Mouse (Mus musculus) urinary bladder, adult 18-20 months (tissue): ENCODE data around the gene Gmpr2.
A peak's percentile ranks its signal among the peaks of the same experiment; 100 is the strongest.

Source experiments
- DNase-seq, 2 experiments: peaks; one replicate each; pipeline ENCODE4 v3.0.0; 2022; ENCODE audit warnings: low spot score in 2 of 2, mixed read lengths in 2 of 2

Gene Gmpr2

DNA sequence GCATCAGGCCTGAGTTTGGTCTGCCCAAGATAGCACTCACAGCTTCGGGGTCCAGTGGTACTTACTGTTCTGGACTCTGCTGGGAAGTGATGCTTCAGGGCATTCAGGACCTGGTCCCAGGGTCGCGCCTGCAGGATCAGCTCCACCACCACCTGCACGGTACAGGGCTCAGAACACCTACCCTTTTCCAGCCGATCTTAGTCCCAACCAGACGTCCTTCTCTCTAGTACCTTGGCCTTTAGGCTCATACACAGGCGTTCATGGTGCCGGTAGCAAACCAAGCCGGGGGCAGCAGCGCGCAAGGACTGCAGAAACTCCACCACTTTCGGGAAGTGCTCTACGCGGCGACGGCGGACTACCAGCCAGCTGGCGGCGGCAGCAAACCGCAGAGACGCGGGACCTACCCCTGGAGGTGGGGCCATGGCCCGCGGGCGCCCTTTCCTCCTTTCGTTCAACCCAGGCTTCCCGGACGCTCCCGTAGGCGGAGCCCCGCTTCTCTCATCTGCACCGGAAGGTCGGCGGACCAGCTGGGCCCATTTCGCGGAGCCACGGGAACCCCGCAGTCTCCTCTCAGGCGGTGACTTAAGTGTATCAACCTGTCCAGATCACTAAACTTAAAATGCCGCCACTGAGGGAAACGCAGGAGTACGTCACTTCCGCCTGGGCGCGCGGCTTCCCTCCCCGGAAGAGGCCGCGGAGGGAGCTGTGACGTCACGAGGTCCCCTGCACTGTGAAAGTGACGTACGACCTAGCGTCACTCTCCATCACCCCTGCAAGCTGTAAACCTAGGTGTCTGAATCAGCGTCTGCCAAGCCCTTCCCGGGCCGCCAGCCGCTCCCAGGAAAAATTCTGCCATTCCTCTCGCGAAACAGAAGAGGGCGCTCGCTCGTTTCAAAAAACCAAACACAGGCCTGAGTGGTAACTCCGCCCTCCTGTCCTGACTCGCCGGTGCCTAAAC, 9.7 kb downstream of the Gmpr2 start, which contains the start of gene Tinf2:
Tinf2 (minus strand) TSS at position 661 of the 958 bp plus-strand sequence.
- DNase-seq, result peak; percentile 88

DNA sequence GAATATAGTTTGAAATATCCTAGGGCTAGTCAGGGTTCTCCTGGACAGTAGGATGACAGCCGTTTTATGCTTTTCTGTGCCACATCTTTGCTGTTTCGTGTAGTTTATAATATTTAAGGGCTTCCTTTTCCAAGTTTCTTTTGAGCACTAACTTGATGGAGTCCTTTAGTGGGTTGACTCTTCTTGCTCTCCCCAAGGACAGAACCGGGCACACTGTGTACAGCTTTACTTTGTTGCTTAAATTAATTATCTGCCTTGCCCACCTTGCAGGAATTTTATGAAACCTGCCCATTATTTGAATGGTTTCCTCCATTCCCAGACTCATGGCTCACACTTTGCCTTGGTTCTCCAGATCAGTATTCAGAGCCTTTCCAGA, 10.4 kb downstream of the Gmpr2 start:
- DNase-seq, result no peak

DNA sequence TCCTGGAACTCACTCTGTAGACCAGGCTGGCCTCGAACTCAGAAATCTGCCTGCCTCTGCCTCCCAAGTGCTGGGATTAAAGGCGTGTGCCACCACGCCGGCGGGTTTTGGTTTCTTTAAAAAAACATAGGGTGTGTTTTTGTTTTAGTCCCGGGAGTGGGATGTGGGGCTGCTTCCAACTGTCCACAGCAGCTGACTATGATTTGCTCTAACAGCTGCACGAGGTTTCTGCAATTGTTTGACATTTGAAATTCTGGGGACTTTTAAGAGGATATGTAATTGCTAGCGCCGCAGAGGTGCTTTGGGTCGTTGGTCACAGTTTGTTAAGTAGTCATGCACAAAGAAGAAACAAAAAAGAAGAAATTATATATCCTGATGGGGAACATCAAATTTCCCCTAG, 17.7 kb downstream of the Gmpr2 start:
- DNase-seq, result no peak

DNA sequence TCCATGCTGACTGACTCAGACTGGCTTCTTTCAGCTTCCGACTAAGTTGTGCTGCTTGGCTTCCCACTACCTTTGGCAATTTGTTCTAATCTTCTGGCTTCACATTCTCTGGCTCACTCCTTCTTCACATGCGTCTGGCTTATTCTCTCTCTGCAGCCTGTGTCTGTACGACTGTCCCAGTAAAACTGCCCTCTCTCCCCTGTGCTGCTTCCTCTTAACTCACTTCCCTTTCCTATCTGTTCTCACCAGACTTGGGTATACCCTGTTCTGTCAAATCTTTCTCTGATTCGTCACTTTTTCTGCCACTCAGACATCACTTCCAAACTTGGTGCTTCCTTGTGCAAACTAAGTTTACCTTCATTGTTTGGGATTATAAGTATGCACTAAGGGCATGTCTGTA, 25.5 kb downstream of the Gmpr2 start:
- no peak for DNase-seq

DNA sequence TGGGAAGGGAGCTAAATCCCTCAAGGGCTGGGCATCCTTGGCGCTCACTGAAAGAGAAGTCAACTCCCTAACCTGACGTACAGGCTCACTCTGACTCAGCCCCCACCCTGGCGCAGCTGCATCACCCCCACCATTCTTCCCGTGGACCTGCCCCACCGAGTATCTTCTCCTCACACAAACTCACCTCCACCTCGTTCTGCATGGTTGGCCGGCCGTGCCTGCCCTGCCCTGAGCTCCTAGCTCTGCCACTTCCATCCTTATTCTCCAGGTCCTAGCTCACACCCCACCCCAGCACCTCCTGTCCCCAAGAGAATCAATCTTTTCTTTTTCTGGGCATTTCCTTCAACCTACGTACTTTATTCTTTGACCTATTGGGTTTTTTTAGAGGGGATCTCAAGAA, 29.4 kb downstream of the Gmpr2 start:
- DNase-seq, result no peak

DNA sequence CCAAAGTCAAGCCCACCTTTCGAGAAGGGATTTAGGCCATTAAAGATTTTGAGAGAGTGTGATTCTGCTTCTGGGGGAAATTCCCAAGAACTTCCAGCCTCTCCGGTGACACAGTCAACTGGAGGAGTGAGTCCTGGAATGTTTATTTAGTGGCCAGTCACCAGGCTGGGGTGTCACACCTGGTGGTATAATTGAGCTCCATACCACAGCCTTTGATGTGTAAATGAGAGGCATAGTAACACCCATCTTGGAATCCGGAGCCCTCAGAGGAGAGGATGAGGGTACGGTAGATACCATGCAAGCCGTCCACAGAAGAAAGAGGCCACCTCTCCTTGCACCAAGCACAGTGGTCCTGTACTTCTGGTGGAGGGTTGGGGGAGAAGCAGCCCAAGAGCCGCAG, 31.0 kb downstream of the Gmpr2 start:
- DNase-seq, result no peak

DNA sequence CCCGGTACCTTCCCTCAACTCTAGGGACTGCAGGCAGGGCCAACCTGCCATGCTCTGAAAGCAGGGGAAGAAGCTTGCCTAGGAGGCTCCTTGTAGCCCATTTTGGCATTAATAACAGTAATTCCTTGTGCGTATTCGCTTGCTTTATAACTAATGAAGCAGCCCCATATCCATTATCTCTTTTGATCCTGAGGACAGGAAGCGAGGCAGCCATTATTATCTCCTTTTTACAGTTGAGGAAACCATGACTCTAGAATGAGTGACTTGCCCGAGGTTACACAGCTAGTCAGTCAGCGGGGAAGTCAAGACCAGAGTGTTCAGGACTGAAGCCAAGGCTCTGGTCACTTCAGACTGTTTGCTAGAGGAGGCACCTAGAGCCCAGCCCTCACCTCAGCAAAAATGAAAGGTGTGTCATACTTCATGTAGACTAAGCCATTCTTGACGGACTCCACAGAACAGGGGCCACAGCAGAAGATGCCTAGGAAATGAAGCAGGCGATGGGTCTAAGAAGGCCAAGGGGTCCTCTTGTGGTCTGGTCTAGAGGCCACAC, 34.4 kb downstream of the Gmpr2 start:
- no peak for DNase-seq

DNA sequence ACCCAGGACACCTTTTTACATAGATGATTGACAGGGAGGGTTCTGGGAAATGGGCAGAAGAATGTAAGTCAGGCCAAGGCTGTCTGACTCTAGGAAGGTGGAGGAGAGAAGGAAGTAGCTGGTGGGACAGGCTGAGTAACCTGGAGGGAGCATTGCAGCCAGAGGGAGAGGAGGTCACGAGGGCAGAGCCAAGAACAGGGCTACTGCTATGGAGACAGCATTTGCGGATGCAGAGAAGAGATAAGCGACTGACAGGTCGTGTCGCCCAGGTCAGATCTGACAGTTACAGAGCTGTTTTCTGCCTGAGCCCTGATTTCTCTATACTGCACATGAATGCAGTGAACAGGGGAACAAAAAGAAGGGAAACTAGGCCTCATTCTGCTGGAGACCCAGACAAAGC, 35.7 kb downstream of the Gmpr2 start:
- no peak for DNase-seq

DNA sequence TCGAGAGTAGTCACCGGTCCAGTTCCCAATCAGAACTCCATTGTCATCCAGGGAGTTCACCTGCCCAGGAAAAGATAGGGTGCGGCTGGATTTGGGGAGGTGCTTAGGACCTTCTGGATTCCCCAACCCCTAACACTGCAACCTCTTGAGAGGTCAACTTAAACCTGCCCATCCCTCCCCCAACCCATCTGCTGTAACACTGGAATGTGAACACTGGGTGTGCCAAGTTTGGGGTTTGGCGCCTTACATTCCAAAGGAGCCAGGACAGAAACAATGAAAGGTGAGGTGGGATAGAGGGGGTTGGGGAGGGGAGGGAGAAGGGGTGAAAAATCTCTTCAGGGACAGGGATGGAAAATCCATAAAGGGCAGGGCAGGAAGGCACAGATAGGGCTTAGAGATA, 37.8 kb downstream of the Gmpr2 start:
- no peak for DNase-seq

DNA sequence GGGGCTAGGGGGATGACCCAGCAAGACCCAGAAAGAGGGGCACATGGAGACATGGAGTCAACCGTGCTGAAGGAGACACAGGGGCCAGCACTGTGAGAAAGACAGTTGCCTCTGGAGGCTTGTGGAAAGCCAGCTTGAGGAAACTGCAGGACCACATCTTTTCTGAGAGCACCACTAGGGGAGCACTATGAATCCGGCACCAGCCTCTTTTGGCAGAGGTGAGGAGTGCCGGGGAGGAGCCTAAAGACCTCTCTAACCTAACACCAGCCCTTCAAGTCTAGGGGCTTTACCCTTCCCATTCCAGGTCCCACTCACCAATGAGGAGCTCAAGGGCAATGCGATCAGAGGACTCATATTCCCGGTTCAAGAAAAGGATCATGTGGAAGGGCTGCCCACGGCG, 40.0 kb downstream of the Gmpr2 start:
- no peak for DNase-seq

DNA sequence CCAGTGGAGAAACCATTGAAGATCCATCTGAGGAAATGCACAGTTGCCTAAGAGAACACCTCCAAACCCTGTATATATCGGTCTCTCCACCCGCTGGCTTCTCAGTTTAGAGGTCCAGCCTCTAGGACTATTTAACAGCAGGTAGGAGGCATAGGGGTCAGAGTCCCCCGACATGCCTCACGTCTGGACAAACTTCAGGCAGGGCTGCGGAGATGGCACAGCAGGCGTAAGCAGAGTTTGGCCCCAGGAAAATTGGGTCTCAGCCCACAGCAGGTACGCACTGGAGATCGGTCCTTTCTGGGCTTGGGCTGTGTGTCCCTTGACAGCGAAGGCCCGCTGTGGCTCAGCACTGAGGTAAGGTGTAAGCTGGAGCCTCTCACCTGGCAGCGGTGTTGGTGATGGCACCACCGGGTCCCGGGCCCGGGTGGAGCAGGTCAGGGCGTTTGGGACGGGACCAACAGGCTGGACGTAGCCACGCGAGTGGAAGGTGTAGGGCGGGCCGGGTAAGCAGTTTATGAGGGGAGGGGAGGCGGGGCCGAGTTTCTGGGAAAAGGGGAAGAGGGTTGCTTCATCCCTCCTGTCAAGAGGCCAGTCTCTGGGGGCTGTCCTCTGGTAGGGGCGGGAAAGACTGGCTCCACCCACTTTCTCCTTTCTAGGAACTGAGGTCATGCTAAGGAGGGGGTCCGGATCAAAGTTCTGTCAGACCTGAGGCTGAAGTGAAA, 41.4 kb downstream of the Gmpr2 start:
- DNase-seq, result peak in 1 of 2 experiments; percentile 66

DNA sequence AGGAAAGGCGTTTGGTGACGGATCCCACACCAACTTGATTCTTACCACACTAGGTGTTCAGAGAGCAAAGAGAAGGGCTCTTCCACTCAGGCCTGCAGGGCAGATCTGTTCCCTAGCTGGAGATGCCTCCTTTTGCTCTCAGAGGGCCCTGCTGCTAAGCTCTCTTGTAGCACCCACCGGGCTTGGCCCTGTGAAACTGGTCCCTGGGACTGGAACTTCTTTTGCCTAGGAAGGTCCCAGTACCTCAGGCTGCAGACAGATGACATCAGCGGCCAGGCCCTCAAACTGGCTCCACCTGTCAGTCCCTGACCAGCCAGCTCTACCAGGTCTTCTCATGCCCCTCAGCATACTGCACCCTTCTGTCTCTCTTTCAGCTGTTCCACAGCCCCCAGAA, 42.0 kb downstream of the Gmpr2 start, which contains the start of gene Tgm1:
Tgm1 (minus strand) TSS at position 198 of the 394 bp plus-strand sequence.
- no peak for DNase-seq

DNA sequence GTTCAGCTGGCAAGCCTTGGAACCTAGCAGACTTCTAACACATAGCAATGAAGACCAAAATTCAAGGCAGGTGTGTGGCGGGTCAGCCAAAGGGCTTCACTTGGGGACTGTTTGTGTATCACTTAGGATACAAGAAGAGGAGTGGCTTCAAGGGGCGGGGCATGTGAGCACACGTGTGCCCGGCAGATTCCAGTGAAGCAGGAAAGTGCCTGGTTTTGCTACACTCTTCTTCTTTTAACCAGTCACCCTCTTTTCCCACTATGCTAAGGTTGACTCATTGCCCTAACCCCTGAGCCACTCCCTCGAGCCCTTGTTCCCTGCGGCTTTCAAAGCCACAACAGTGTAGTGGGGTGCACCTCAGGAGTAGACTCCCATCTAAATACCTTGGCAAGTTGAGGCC, 43.2 kb downstream of the Gmpr2 start:
- peak in 1 of 2 experiments; percentile 41 for DNase-seq

DNA sequence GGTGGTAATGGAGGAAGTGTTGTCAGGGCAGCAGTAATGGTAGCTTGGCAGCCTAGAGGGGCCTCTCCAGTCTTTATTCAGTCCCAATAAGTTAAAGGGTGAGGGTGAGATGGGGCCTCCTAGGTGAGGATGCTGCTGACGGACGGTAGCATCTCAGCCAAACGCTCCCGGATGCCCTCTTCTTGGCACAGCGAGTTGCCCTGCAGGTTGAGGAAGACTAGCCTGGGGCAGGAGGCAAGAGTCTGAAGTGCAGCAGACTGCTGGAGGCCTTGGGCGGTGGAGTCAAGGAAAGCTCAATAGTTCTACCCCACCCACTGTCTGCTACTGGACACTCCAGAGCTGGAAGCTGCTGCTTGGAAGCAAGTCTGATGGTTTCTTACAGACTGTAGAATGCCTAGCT, 44.5 kb downstream of the Gmpr2 start:
- no peak for DNase-seq

DNA sequence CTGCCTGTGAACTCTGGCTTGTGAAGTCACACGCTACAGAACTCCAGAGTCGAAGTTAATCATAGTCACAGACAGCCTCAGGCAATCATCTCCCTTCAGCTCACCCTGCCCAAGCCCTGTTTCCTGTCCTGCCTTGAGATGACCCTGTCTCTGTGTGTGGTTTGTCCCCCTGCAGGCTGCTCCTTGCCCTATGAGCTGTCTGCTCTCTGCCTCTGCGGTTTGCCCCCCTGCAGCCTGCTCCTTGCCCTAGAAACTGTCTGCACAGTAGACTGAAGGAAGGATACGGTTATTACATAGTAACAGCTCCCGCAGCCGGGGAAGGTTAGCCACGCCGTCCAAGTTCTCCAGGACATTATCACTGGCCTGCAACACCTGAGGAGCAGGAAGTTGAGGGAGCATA, 45.1 kb downstream of the Gmpr2 start:
- DNase-seq, result no peak

DNA sequence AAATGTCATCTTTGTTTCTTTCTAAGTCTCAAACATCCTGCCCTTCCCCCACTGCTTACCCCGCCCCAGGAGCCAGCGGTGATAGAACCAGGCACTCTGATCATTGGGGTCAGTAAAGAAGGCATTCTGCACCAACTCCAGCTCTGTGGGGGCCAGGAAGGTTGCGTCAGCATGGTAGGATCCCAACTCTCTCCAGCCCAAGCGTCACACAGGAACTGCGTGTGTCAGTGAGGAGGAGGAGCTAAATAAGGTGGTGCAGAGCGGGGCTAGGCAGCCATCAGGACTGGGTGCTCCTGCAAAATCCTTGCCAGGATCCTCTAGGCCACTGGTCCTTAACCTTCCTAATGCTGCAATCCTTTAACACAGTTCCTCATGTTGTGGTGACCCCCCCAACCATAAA, 48.0 kb downstream of the Gmpr2 start:
- DNase-seq, result no peak

DNA sequence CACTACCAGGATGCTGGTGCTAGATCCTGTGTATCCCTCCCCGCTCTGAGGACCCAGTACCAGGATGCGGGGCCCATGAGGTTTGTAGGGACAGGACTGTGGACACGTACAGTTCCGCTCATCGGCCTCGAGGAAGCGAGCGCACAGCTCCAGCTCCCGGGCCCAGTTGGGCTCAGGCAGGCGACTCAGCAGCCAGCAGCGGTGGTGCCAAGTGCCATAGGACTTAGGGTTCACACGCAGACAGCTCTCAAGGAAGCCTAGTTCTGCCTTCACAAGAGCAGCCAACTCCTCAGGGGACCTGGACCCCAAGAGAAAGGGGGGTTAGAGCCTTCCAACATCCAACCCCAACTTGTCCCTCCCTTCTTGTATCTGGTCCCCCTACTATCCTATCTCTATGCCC, 48.9 kb downstream of the Gmpr2 start:
- DNase-seq, result no peak

DNA sequence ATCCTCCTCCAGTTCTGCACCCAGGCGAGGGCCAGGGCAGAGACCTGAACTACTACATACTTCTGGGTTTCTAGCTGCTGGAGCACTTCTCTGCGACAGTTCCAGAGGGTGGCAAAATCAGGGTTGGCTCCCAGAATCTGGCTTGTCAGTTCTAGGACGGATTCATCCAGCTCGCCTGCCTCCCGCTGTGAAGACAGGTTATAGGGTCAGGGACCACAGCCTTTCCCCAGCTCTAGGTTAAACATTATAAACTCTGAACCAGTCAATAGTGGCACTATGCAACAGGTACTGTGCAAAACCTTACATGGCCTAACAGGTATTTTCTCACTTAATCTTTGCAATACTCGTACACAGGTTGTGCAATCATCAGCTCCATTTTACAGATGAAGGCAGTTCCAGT, 49.3 kb downstream of the Gmpr2 start:
- no peak for DNase-seq

DNA sequence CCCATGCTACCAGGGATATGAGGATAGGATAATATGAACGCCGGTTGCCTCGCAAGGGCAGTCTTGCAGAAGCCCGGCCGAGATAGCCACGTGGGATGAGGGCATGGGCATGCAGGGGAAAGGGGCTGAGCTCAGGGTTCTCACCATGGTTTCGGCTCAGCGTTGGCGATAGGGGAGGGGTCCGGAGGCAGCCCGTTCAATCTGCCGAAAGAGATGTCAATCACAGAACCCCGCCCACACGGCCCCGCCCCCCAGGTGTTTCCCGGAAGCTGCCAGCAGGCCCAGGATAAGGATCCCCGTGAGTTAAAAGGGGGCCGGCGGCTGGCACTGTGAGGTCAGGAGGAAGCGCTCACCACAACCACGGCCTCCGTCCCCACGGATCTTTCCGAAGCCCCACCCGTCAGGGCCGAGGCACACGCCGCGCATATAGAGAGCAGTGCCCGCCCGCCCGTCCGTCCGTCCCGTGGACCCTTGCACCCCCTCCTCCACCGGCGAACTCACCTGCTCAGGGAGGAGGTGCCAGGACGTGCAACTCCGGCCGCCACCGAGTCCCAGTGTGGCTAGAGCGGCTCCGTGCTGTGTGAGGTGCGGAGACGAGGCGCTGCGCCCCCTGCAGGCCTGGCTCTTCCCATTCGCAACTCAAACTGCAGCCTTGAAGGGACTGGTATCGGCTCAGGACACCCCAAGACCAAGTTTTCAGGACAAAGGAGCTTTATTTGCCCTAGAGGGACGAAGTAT, 50.1 kb downstream of the Gmpr2 start, which contains the start of gene Rabggta:
Rabggta (minus strand) TSS at position 564 of the 738 bp plus-strand sequence.
- DNase-seq, result peak; percentile 89 to 94

DNA sequence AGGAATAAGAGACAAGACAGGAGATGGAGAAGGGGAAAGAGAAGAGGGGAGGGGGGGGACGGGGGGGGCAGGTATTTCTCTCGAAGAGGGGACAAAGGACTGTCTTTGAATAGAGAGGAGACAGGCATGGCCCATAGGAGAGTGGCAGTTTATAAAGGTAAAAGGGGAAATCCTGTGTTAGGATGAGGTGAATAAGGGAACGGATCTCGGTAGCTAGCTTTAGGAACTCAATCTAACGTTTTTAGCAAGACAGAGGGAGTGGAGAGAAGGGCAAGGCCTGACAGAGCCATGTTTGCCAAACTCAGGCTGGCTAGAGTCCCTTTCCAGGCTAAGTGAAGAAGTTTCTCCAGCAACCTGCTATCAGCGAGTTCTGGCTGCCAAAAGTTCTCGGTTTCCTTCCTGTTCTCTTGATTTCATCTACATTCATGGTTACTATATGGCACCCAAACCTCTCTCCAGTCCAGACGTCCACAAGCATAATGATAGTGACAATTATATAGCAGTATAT, 50.8 kb downstream of the Gmpr2 start:
- DNase-seq, result no peak

DNA sequence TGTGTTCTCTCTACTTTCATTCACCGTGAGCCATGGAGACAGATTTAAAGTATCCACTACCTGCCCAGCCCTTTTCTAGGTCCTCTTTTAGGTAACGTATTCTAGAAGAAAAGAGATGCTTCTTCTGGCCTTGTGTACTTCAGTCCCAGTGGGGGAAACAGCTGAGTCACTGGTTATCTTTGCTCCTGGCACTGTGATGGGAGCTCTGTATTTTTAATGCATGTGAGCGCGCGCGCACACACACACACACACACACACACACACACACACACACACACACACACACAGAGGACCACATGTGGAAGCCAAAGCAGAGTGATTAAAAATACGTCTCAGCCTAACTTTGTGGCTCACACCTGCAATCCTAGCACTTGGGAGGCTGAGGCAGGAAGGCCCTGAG, 51.7 kb downstream of the Gmpr2 start:
- no peak for DNase-seq
